ENCODE assay signal across 11 mouse cellular contexts in the genomic region with DNA sequence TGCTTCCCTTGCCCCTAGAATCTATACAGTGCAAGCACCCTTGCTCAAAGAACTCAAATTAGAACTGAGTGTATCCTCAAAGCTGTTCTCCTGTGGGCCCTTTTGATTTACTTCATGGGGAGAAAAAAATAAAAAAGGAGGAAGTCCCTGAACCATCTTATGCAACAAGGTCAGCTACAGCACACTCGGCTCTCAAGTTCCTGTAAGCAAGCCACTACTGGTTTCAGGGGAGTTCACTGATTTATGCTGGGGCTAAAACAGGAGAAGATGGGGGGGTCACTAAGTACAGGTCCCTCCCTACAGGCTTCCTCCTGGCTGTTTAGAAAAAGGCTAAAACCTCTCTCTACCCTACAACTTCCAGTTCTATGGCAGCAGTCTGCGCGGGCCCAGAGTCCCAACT. TPM values are rescaled to one million over a fixed set of nuclear protein-coding genes. Genes with fewer than 3 reads are reported as not detected.
DNase-seq lines count a peak whose midpoint lies in the region; ATAC-seq and TF ChIP-seq lines count a peak whose summit lies in the region.
"Had no signal": no experiment of that assay in that cellular context is flagged by ENCODE, and none has a peak within 500 bp of the region (broad histone marks: within the 10 kb centered on the region; RNA-seq: fewer than 3 reads in every experiment).

No protein-coding gene starts in this region.

- H3K36me3 ChIP-seq in embryonic facial prominence, embryonic 13.5 days: peaks cover 10% of the 10 kb centered on the region; the same call in 1 of the 2 replicates
- peaks cover 77% of the 10 kb centered on the region for H3K36me3 ChIP-seq in megakaryocyte, embryonic 14.5 days (replicated peaks; ENCODE audit: low read length)
- H3K36me3 ChIP-seq: stomach, embryonic 15.5 days had no signal

- H3K9ac ChIP-seq in embryonic facial prominence, embryonic 13.5 days: no peak overlapping the region
- H3K9ac ChIP-seq: stomach, embryonic 15.5 days had no signal

- no peaks in the 10 kb centered on the region for H3K27me3 ChIP-seq in cerebellum, adult 2 months (ENCODE audit: control insufficient read depth, insufficient read depth, low read length)
- no peaks in the 10 kb centered on the region for H3K27me3 ChIP-seq in embryonic facial prominence, embryonic 13.5 days
- no peaks in the 10 kb centered on the region for H3K27me3 ChIP-seq in megakaryocyte, embryonic 14.5 days (replicated peaks)
- H3K27me3 ChIP-seq: stomach, embryonic 15.5 days had no signal

- WGBS in cerebellum, adult 2 months: 90% methylated on average over 3 of the region's 3 CpGs
- WGBS in embryonic facial prominence, embryonic 13.5 days: 83% methylated on average over 3 of the region's 3 CpGs

- H3K9me3 ChIP-seq in embryonic facial prominence, embryonic 13.5 days: no peaks in the 10 kb centered on the region
- H3K9me3 ChIP-seq in megakaryocyte, embryonic 14.5 days: no peaks in the 10 kb centered on the region
- H3K9me3 ChIP-seq: stomach, embryonic 15.5 days had no signal

- intact Hi-C loops in left cerebral cortex, adult 2 months (cut with DNase I): no loop called here
- intact Hi-C loops in left cerebral cortex, postnatal 10 days (cut with DNase I): no loop called here

- H3K4me1 ChIP-seq in cerebellum, adult 2 months (ENCODE audit: control insufficient read depth, insufficient read depth, low read length): no peaks in the 10 kb centered on the region
- H3K4me1 ChIP-seq in embryonic facial prominence, embryonic 13.5 days: peaks cover 60% of the 10 kb centered on the region
- H3K4me1 ChIP-seq in megakaryocyte, embryonic 14.5 days: peaks cover 99% of the 10 kb centered on the region

- H3K4me2 ChIP-seq in embryonic facial prominence, embryonic 13.5 days: no peak overlapping the region
- H3K4me2 ChIP-seq: midbrain, embryonic 11.5 days; stomach, embryonic 15.5 days had no signal

- DNase-seq in cerebellum, adult 2 months: no peak
- no peak for DNase-seq in left cerebral cortex, adult 2 months (ENCODE audit: extremely low spot score in 1 of 2, low spot score in 2 of 2)
- no peak for DNase-seq in left cerebral cortex, postnatal 10 days (ENCODE audit: extremely low spot score in 1 of 2, low spot score in 2 of 2)
- DNase-seq in left cerebral cortex, adult 11 months (ENCODE audit: low spot score): no peak
- DNase-seq in right cerebral cortex, postnatal 14 days: no peak
- DNase-seq: heart, postnatal 4 days had no signal

- no peak overlapping the region for H3K4me3 ChIP-seq in cerebellum, adult 2 months (replicated peaks; ENCODE audit: insufficient read depth, low read depth, low read length)
- no peak overlapping the region for H3K4me3 ChIP-seq in left cerebral cortex, adult 2 months
- no peak overlapping the region for H3K4me3 ChIP-seq in embryonic facial prominence, embryonic 13.5 days
- peak overlapping the region; percentile 14 for H3K4me3 ChIP-seq in megakaryocyte, embryonic 14.5 days (replicated peaks)
- H3K4me3 ChIP-seq: stomach, embryonic 15.5 days had no signal

- ATAC-seq in cerebellum, adult (ENCODE audit: insufficient number of reproducible peaks, low FRiP score, low TSS enrichment): no peak
- no peak for ATAC-seq in embryonic facial prominence, embryonic 13.5 days (ENCODE audit: insufficient number of reproducible peaks, insufficient read depth, low FRiP score, low TSS enrichment, low read depth)

- peak overlapping the region; percentile 39; the same call in 1 of the 2 replicates for H3K27ac ChIP-seq in cerebellum, adult 2 months (ENCODE audit: insufficient read depth, low read length)
- peak overlapping the region; percentile 63 for H3K27ac ChIP-seq in left cerebral cortex, adult 2 months
- H3K27ac ChIP-seq in embryonic facial prominence, embryonic 13.5 days: peak overlapping the region; percentile 57; the same call in 1 of the 2 replicates
- H3K27ac ChIP-seq: stomach, embryonic 15.5 days had no signal

- TF ChIP-seq CTCF in cerebellum, adult 2 months (IDR thresholded peaks at IDR 0.05; ENCODE audit: borderline replicate concordance, insufficient read depth, low read depth, low read length): no peak
- no peak for TF ChIP-seq CTCF in left cerebral cortex, adult 2 months (IDR thresholded peaks at IDR 0.05)

- TF ChIP-seq POLR2A in cerebellum, adult 2 months (IDR thresholded peaks at IDR 0.05; ENCODE audit: borderline replicate concordance, insufficient read depth, low read length): no peak

RNA-seq across cellular contexts. Expression of a gene that starts 17.5 kb away (rescaled TPM):
- polyA plus RNA-seq in cerebellum, adult 2 months (2012; rRNA removed): 6.1 and 7.2 TPM in 2 replicates
- 1 to 10 TPM; 7.4 to 7.9 TPM for total RNA-seq in left cerebral cortex, adult 2 months (2021)
- total RNA-seq in left cerebral cortex, postnatal 10 days (2021): 1 to 10 TPM; 7.5 to 7.9 TPM
- polyA plus RNA-seq in embryonic facial prominence, embryonic 13.5 days (2015; fragmentation: Nextera tagmentation; extraction: Ambion mirVana): 19.9 and 23.4 TPM in 2 replicates
- polyA plus RNA-seq in megakaryocyte, embryonic 14.5 days (2012; ENCODE audit: insufficient read depth, low replicate concordance): 310 and 704 TPM in 2 replicates

Comparison
In these comparisons a context has a peak if more than half of its experiments do, and no peak if none do; other contexts are left out.
1. RNA of a gene that starts 17.5 kb away (polyA plus RNA-seq): 310 to 704 TPM in megakaryocyte, embryonic 14.5 days; 19.9 to 23.4 TPM in embryonic facial prominence, embryonic 13.5 days and 6.1 to 7.2 TPM in cerebellum, adult 2 months; every median in the first group is over 10 times any median in the second.
2. Peak in every context shown above with its lines, with median percentiles within 50 percentile points of each other: H3K27ac ChIP-seq.